Mouse (Mus musculus): ENCODE measurements around the gene Nop16.

GRCm38 (mm10) chr13:54559656-54560055 lies 30.2 kb downstream of the Nop16 start:
- TF ChIP-seq CTCF (IDR thresholded peaks at IDR 0.05; ENCODE audit: low read depth, low read length) (no peak), POLR2A (IDR thresholded peaks at IDR 0.05; ENCODE audit: borderline replicate concordance, low read depth, low read length) (no peak)
